Mouse (Mus musculus): ENCODE data around the gene Sirt2.

Gene Sirt2

GRCm38 (mm10) chr7:28799994-28800393 is 33.5 kb downstream of the Sirt2 start:
- no peak for DNase-seq

- no peak for DNase-seq
Measured at GRCm38 (mm10) chr7:28801451-28801850, 34.9 kb downstream of the Sirt2 start.

DNA sequence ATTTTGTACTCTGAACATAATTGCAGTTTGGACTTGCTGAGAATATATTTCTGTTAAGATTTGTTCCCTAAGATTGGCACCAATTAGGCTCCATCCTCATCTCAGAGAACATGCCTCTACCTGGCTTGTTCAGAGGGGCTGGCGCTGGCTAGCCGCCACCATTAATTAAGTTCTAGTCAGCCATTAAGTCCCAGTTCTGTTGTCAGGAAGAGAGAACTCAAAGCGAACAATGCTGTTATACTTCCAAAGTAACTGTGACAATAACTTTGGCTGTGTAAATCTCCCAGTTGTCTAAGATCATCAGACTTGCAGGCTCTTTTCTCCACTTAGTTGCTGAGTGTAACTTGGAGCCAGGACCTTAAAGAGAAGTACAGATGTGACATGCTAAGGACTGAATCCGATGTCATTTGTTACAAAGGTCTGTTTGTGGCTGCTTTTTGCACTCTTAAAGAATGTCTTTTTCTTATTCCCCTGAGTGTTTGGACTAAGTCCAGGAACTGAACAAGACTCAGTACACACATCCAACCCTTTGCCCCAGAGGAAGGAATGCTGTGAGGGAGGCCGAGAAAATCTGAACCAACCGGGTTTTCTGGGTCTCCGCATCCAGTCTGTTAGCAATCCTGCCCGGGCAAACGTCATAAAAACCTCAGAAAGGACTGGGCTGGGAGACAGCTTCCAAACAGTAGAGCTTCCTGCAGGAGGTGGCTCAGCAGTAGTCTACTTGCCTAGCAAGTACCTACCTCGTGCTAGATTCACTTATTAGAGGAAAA is 35.6 kb downstream of the Sirt2 start:
- no peak for DNase-seq

- DNase-seq: no peak
Measured at GRCm38 (mm10) chr7:28802846-28803588, 36.5 kb downstream of the Sirt2 start.

DNA sequence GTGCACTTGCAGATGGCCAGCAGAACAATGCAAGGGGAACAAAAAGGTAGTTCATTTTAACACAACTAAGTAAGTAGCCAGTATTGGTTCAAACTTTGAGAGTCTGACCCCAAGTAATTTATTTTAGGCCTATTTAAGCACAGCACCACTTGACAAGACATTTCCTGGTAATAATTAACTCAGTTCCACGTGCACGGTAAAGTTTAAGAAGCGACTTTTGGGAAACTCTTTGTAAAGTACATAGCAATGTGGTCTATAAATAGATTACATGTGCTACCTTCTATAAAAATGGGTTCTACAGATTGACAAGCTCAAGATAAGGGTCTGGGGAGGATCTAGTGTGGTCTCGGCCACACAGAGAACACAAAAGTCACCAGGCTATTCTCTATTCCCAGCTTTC is 37.2 kb downstream of the Sirt2 start:
- no peak for DNase-seq

GRCm38 (mm10) chr7:28806869-28807268 is 40.3 kb downstream of the Sirt2 start:
- DNase-seq: peak; percentile 68 to 73

DNA sequence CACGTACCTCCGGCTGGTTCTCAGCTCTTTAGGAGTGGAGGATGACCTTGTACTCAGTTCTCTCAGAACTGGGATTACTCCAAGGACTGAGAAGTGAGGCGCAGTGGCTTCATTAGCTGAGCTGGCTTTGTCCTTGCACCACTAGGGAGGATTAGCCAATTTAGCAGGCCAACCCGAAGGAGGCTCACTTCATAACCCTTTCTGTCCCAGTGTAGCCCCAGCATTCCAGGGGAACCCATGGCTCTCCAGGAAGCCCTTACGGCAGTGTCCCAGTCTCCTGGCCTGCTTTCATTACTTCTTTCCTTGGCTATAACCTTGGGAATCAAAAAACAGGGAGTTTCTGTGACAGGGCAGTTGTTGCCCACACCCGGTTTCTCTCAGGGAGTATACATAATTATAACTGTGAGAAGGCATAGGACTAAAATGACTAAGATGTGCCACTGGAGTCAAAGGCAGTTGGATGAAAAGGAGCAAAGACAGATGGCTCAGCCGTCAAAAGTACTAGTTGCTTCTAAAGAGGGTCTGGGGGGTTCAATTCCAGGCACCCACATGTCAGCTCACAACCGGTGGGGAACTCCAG is 41.2 kb downstream of the Sirt2 start:
- no peak for DNase-seq

DNA sequence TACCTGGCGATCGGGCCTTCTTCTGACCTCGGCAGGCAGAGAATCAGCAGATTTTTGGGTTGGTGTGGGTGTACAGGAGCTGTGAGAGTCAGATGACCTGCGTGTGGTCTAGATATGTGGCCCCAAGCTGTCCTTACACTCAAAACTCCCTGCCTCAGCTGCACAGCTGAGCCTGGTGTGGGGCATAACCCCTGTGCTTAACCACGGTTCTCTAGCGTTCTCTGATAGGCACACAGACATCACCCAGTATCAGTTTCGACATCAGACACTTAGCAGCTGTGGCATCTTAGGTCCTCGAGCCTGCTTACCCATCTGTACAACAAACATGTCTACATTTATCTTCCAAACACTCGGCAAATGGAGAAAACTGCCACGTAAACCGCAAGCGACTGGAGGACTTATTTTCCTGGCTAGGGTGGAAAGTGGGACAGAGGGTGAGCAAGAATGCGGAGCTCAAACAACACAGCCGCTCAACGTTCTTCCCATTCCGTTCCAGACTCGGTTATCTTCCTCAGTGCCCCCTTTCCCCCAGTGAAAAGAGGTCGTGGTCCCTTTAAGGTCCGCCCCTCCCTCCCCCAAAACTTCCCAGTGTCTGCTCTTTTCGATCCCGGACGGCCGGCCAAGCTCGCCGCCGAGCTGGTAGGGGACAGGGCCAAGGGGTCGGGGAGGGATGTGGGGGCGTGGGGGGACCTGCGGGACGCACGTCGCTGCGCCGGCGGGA is 41.8 kb downstream of the Sirt2 start, which contains the start of gene Hnrnpl:
TSS of gene Hnrnpl (plus strand) at position 321 of the 721 bp plus-strand sequence.
- peak; percentile 47 to 48 for DNase-seq

DNA sequence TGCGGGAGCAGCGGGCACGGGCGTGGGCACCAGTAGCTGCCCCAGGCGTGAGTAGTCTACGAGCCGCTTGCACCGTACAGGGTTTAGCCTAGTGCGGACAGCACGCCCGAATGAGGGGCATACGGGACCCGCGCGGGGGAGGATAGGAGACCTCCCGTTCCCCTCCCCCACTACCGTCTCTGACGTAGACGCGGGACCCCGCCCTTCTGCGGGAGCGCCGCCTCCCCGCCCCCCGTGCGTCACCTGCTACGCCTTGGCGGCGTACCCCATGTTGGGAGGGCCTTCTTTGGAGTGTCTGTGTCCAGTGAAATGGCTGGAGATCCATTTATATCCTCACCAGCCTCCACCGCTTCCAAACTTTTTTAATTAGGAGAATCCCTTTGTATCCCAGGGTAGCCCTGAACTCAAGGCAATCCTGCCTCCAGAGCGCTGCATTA is 42.4 kb downstream of the Sirt2 start:
- DNase-seq: peak; percentile 97

- DNase-seq: peak; percentile 79
Measured at GRCm38 (mm10) chr7:28809401-28810089, 43.0 kb downstream of the Sirt2 start.

DNA sequence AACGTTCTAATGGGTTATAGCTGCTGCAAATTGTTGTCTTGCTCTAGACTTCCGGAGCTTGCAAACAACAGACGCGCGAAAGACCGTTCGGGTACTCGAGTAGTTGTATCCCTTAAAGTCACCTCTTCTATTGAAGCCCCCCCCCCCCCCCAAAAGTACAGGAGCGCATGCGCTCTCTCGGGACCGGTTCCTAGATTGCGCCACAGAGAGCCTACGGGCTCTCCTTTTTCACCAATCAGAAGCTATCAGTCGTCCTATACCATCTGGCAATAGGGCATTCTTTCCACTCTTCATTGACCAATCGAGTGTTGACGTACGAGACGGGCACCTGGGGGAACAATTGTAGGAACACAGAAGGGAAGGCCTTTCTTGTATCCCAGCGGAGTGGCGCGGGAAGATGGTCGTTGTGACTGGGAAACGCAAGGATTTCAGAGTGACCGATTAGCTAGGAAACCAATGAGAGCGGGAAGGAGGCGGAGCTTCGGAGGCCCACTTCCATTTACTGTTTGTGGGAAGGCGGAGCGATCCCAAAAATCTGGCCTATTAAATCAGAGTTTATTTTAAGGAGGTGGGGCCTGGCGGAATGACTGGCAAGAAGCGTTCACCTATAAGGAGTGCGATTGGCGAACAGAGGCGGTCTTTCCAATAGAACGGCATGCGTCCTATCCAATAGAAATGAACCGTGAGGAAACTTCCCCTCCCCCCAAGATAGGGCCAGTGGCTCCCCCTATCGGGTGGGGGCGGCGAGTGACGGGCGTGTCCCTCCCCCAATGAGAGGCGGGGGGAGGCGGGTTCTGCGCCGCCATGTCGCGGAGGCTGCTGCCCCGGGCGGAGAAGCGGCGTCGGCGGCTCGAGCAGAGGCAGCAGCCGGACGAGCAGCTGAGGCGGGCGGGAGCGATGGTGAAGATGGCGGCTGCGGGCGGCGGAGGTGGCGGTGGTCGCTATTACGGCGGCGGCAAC is 43.9 kb downstream of the Sirt2 start:
- peak; percentile 99 for DNase-seq

DNA sequence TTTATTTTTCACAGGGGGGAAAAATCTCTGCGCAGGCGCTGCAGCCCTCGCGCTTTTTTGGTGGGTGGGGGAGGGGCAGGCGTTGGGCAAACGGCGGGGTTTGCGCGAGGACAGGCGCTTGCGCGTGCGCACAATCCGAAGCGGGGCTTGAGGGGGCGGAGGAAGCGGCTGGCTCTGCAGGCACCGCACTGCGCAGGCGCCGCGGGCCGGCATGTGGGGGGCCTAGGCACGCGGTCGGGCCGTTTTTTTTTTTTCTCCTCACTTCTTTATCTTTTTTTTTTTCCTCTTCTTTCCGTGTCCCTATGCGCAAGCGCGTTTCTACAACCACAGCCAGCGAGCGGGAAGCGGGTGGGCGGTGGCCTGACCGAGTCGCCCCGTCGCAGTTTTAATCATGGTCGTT is 44.7 kb downstream of the Sirt2 start:
- DNase-seq: peak; percentile 91 to 92

DNA sequence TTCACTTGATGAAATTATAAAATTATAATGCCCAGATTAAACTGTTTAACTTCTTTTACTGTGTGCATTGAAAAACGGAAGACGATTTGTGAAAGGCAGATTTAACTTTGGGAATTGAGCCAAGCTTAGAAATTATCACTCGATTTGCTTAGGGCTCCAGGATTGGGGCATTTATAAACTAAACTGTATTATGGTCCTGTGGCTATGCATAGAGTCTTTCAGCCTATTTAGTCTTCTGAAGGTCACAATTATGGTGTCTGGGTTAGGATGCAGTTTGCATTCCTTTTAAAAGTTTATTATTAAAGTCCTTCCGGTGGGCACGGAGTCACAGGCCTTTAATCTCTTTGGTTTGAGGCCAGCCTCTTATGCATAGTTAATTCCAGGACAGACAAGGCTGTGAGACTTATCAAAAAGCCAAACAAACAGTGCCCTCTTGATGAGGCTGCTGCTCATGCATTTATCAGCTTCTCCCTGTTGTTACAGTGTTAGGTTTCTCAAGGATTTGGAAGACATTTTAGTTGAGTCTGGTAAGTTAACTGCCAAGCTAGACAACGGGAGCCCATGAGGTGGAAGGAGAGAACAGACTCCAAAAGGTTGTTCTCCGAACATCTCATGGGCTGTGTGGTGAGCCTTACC is 45.2 kb downstream of the Sirt2 start:
- DNase-seq: no peak

GRCm38 (mm10) chr7:28812436-28812835 is 45.9 kb downstream of the Sirt2 start:
- no peak for DNase-seq

GRCm38 (mm10) chr7:28812949-28813348 is 46.4 kb downstream of the Sirt2 start:
- DNase-seq: no peak

- DNase-seq: no peak
Measured at GRCm38 (mm10) chr7:28814306-28815034, 47.9 kb downstream of the Sirt2 start.

DNA sequence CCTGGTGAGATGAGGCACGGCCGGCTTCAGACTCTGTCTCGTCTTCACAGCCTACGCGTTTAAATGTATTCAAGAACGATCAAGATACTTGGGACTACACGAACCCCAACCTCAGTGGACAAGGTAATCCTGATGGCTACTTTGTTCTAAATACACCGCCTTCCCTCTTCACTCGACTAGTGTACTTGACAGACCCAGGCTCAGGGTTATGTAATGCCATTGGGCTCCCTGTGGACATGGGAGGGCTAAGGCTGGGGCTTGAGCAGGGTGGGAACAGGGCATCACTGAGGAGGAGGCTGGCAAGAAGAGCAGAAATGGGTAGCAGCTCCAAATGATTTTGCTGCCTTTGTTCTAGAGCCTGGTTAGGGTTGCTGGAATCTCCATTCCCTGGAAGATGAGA is 48.7 kb downstream of the Sirt2 start:
- DNase-seq: no peak

GRCm38 (mm10) chr7:28816201-28816600 is 49.7 kb downstream of the Sirt2 start:
- DNase-seq: peak; percentile 71 to 77

DNA sequence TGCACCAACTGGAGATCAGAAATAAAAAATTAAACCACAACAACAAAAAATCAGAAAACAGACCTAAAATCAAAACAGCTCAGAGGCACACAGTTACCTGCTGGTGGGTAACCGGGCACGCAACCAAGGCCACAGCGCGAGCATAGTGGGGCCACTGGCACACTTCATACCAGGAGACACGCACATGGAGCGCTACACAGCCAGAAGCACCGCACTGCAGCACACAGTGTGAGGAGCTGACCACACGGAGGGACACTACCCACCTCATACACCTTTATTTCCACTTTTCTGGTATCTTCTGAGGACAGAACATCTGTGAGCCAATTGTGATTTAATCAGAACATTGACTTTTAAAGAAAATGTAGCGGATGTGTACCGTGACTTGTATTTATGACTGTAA is 50.4 kb downstream of the Sirt2 start:
- peak in 1 of 2 experiments; percentile 27 for DNase-seq

GRCm38 (mm10) chr7:28817524-28817923 is 51.0 kb downstream of the Sirt2 start:
- no peak for DNase-seq
